8 mouse cellular contexts compared by ENCODE assay signal in genomic region chrX:166238831-166239460, GRCm38 (mm10). TPM values are rescaled to one million over a fixed set of nuclear protein-coding genes. Genes with fewer than 3 reads are reported as not detected.
DNase-seq lines count a peak whose midpoint lies in the region; ATAC-seq and TF ChIP-seq lines count a peak whose summit lies in the region.

Gene Gpm6b (plus strand): TSS chrX:166238911.

- no peaks in the 10 kb centered on the region for H3K4me1 ChIP-seq in hindbrain, postnatal 0 days (ENCODE audit: insufficient read depth, low read length)

- no peaks in the 10 kb centered on the region for H3K36me3 ChIP-seq in hindbrain, postnatal 0 days (ENCODE audit: insufficient read depth, low read length)

- WGBS in hindbrain, postnatal 0 days = 34% methylated on average over 60 of the region's 63 CpGs

- H3K27me3 ChIP-seq in hindbrain, postnatal 0 days (ENCODE audit: insufficient read depth, low read length) = 0 out of 2 replicates have a peak, but pooled peaks cover 3% of the 10 kb centered on the region

- H3K27ac ChIP-seq in hindbrain, postnatal 0 days = peak within 1 kb of the TSS; percentile 78

- H3K9me3 ChIP-seq in hindbrain, postnatal 0 days (ENCODE audit: low read length) = no peaks in the 10 kb centered on the region

- TF ChIP-seq CTCF in hindbrain, postnatal 0 days (IDR thresholded peaks at IDR 0.05; ENCODE audit: low read depth) = no peak

- ATAC-seq in hindbrain, postnatal 0 days = peak; percentile 93
- ATAC-seq in erythroid progenitor cell, adult 5-6 weeks (replicated peaks; ENCODE audit: low FRiP score, poor library complexity, severe bottlenecking) = no peak

- peak; percentile 1 for DNase-seq in adrenal gland, adult 8-10 months
- peak; percentile 46 to 67 for DNase-seq in cerebellum, postnatal 25 days
- DNase-seq in gastrocnemius, postnatal 25 days = peak; percentile 17
- peak; percentile 74 for DNase-seq in hindbrain, postnatal 0 days (ENCODE audit: low spot score)
- DNase-seq in left cerebral cortex, adult 8-10 months (ENCODE audit: low spot score in 2 of 2) = peak; percentile 20 to 50
- peak; percentile 47 for DNase-seq in lung, postnatal 36 days
- peak; percentile 35 to 48 for DNase-seq in right cerebral cortex, adult 2 months (ENCODE audit: low spot score in 2 of 2)

- peak within 1 kb of the TSS; percentile 58 for H3K4me3 ChIP-seq in hindbrain, postnatal 0 days (ENCODE audit: low read length)

- peak within 1 kb of the TSS; percentile 68 for H3K4me2 ChIP-seq in hindbrain, postnatal 0 days (ENCODE audit: low read depth, low read length)

- H3K9ac ChIP-seq in hindbrain, postnatal 0 days (replicated peaks; ENCODE audit: low read length) = peak within 1 kb of the TSS; percentile 69

RNA-seq across cellular contexts. Expression of gene Gpm6b, which starts in this region (rescaled TPM):
- 1 to 10 TPM; 3.6 to 7.1 (median 4.7) TPM for total RNA-seq in adrenal gland, adult 8-10 months (2022)
- total RNA-seq in gastrocnemius, postnatal 25 days (2021) = 1 to 10 TPM; 5.1 to 5.9 TPM
- total RNA-seq in hindbrain, postnatal 0 days (2014; rRNA removed) = 358 and 393 TPM in 2 replicates
- 369 and 418 TPM in 2 replicates for polyA plus RNA-seq in hindbrain, postnatal 0 days (2015; fragmentation: Nextera tagmentation; extraction: Ambion mirVana)
- 100 to 1,000 TPM; 569 to 727 (median 656) TPM for total RNA-seq in left cerebral cortex, adult 8-10 months (2022)
- total RNA-seq in erythroid progenitor cell, adult 5-6 weeks (2015; ENCODE audit: low replicate concordance) = 0.84 TPM in 1 of 2 replicates, not detected in the other
- 0.26 TPM in 1 of 2 replicates, not detected in the other for total RNA-seq in erythroid progenitor cell, adult 5-6 weeks (2017; ENCODE audit: low replicate concordance)

Comparison
In these comparisons a context has a peak if more than half of its experiments do, and no peak if none do; other contexts are left out.
1. RNA of gene Gpm6b (total RNA-seq): 569 to 727 TPM in left cerebral cortex, adult 8-10 months and 358 to 393 TPM in hindbrain, postnatal 0 days; 5.1 to 5.9 TPM in gastrocnemius, postnatal 25 days, 3.6 to 7.1 TPM in adrenal gland, adult 8-10 months and 0.26 to 0.84 TPM in erythroid progenitor cell, adult 5-6 weeks; every median in the first group is over 10 times any median in the second.
2. DNase-seq: peak in every context shown above with its lines; median percentile 74 in hindbrain, postnatal 0 days; 56 in cerebellum, postnatal 25 days; 47 in lung, postnatal 36 days; 42 in right cerebral cortex, adult 2 months; 35 in left cerebral cortex, adult 8-10 months; 17 in gastrocnemius, postnatal 25 days; 1 in adrenal gland, adult 8-10 months.